Mouse (Mus musculus): ENCODE measurements around the gene Gmeb1. TPM values are rescaled to one million over a fixed set of nuclear protein-coding genes. Genes with fewer than 3 reads are reported as not detected.

Gmeb1 gene
- total and polyA plus RNA-seq, 2 experiments from 2014 or later: 7.6 to 16.4 TPM

GRCm38 (mm10) chr4:132253622-132254021 is 7.8 kb downstream of the Gmeb1 start:
- whole genome bisulfite sequencing: 34% methylated on average over 2 of the region's 2 CpGs
- Histone ChIP-seq H3K4me3 (ENCODE audit: low read depth, low read length) (no peak overlapping the region), H3K4me1 (ENCODE audit: control insufficient read depth, insufficient read depth) (peaks cover 8% of the 10 kb centered on the region), H3K4me2 (ENCODE audit: low read depth, low read length) (no peak overlapping the region), H3K36me3 (replicated peaks; ENCODE audit: control insufficient read depth, insufficient read depth, low read length) (peaks cover 28% of the 10 kb centered on the region), H3K9me3 (replicated peaks; ENCODE audit: control insufficient read depth, low read length) (no peaks in the 10 kb centered on the region), H3K9ac (replicated peaks; ENCODE audit: low read depth, low read length) (no peak overlapping the region), H3K27ac (ENCODE audit: low read depth) (peak overlapping the region; percentile 59), H3K27me3 (ENCODE audit: control insufficient read depth, insufficient read depth, low read length) (no peaks in the 10 kb centered on the region)
- no peak for ATAC-seq (ENCODE audit: insufficient read depth, low read depth)
- DNase-seq (ENCODE audit: low spot score): no peak
- TF ChIP-seq CTCF (IDR thresholded peaks at IDR 0.05; ENCODE audit: low read depth): no peak
- TF ChIP-seq EP300 (IDR thresholded peaks at IDR 0.05; ENCODE audit: low read depth): no peak

- Histone ChIP-seq H3K9ac (replicated peaks; ENCODE audit: low read depth, low read length) (no peak overlapping the region), H3K4me3 (ENCODE audit: low read depth, low read length) (no peak overlapping the region), H3K36me3 (replicated peaks; ENCODE audit: control insufficient read depth, insufficient read depth, low read length) (peaks cover 30% of the 10 kb centered on the region), H3K4me2 (ENCODE audit: low read depth, low read length) (no peak overlapping the region), H3K9me3 (replicated peaks; ENCODE audit: control insufficient read depth, low read length) (no peaks in the 10 kb centered on the region), H3K4me1 (ENCODE audit: control insufficient read depth, insufficient read depth) (peaks cover 5% of the 10 kb centered on the region; the same call in 1 of the 2 replicates), H3K27ac (ENCODE audit: low read depth) (no peak overlapping the region), H3K27me3 (ENCODE audit: control insufficient read depth, insufficient read depth, low read length) (no peaks in the 10 kb centered on the region)
- ATAC-seq (ENCODE audit: insufficient read depth, low read depth) (no peak), DNase-seq (ENCODE audit: low spot score) (no peak)
- TF ChIP-seq CTCF (IDR thresholded peaks at IDR 0.05; ENCODE audit: low read depth): no peak
- no peak for TF ChIP-seq EP300 (IDR thresholded peaks at IDR 0.05; ENCODE audit: low read depth)
- WGBS: 75% methylated on average over 8 of the region's 8 CpGs
These were observed 8.3 kb downstream of the Gmeb1 start for GRCm38 (mm10) chr4:132253128-132253527.

- 80% methylated on average over 9 of the region's 9 CpGs for WGBS
- DNase-seq (ENCODE audit: low spot score) (no peak), ATAC-seq (ENCODE audit: insufficient read depth, low read depth) (no peak)
- H3K27me3 ChIP-seq (ENCODE audit: control insufficient read depth, insufficient read depth, low read length): no peaks in the 10 kb centered on the region
- H3K4me1 ChIP-seq (ENCODE audit: control insufficient read depth, insufficient read depth): peaks cover 10% of the 10 kb centered on the region; the same call in 1 of the 2 replicates
- no peak overlapping the region for H3K9ac ChIP-seq (replicated peaks; ENCODE audit: low read depth, low read length)
- TF ChIP-seq EP300 (IDR thresholded peaks at IDR 0.05; ENCODE audit: low read depth) (no peak), CTCF (IDR thresholded peaks at IDR 0.05; ENCODE audit: low read depth) (no peak)
- H3K36me3 ChIP-seq (replicated peaks; ENCODE audit: control insufficient read depth, insufficient read depth, low read length): peaks cover 32% of the 10 kb centered on the region
- H3K4me2 ChIP-seq (ENCODE audit: low read depth, low read length): no peak overlapping the region
- no peak overlapping the region for H3K4me3 ChIP-seq (ENCODE audit: low read depth, low read length)
- H3K27ac ChIP-seq (ENCODE audit: low read depth): no peak overlapping the region
- no peaks in the 10 kb centered on the region for H3K9me3 ChIP-seq (replicated peaks; ENCODE audit: control insufficient read depth, low read length)
These were observed 9.8 kb downstream of the Gmeb1 start for GRCm38 (mm10) chr4:132251596-132251995.

GRCm38 (mm10) chr4:132247451-132247997 is 13.9 kb downstream of the Gmeb1 start:
- H3K4me1 ChIP-seq (ENCODE audit: control insufficient read depth, insufficient read depth): peaks cover 5% of the 10 kb centered on the region; the same call in 1 of the 2 replicates
- peak overlapping the region; percentile 47 for H3K27ac ChIP-seq (ENCODE audit: low read depth)
- ATAC-seq (ENCODE audit: insufficient read depth, low read depth) (no peak; the same call in 1 of the 2 replicates), DNase-seq (ENCODE audit: low spot score) (no peak)
- peaks cover 56% of the 10 kb centered on the region for H3K36me3 ChIP-seq (replicated peaks; ENCODE audit: control insufficient read depth, insufficient read depth, low read length)
- 67% methylated on average over 5 of the region's 5 CpGs for WGBS
- H3K4me2 ChIP-seq (ENCODE audit: low read depth, low read length): no peak overlapping the region
- H3K9ac ChIP-seq (replicated peaks; ENCODE audit: low read depth, low read length): no peak overlapping the region
- no peak overlapping the region for H3K4me3 ChIP-seq (ENCODE audit: low read depth, low read length)
- no peak for TF ChIP-seq CTCF (IDR thresholded peaks at IDR 0.05; ENCODE audit: low read depth)
- TF ChIP-seq EP300 (IDR thresholded peaks at IDR 0.05; ENCODE audit: low read depth): no peak
- no peaks in the 10 kb centered on the region for H3K27me3 ChIP-seq (ENCODE audit: control insufficient read depth, insufficient read depth, low read length)
- H3K9me3 ChIP-seq (replicated peaks; ENCODE audit: control insufficient read depth, low read length): no peaks in the 10 kb centered on the region

GRCm38 (mm10) chr4:132245643-132246042 is 15.8 kb downstream of the Gmeb1 start:
- WGBS: 86% methylated on average over 3 of the region's 3 CpGs
- no peak overlapping the region for H3K4me2 ChIP-seq (ENCODE audit: low read depth, low read length)
- H3K4me3 ChIP-seq (ENCODE audit: low read depth, low read length): no peak overlapping the region
- H3K27me3 ChIP-seq (ENCODE audit: control insufficient read depth, insufficient read depth, low read length): no peaks in the 10 kb centered on the region
- H3K9me3 ChIP-seq (replicated peaks; ENCODE audit: control insufficient read depth, low read length): no peaks in the 10 kb centered on the region
- peaks cover 5% of the 10 kb centered on the region; the same call in 1 of the 2 replicates for H3K4me1 ChIP-seq (ENCODE audit: control insufficient read depth, insufficient read depth)
- ATAC-seq (ENCODE audit: insufficient read depth, low read depth) (no peak), DNase-seq (ENCODE audit: low spot score) (no peak)
- TF ChIP-seq CTCF (IDR thresholded peaks at IDR 0.05; ENCODE audit: low read depth) (no peak), EP300 (IDR thresholded peaks at IDR 0.05; ENCODE audit: low read depth) (no peak)
- peaks cover 63% of the 10 kb centered on the region for H3K36me3 ChIP-seq (replicated peaks; ENCODE audit: control insufficient read depth, insufficient read depth, low read length)
- H3K9ac ChIP-seq (replicated peaks; ENCODE audit: low read depth, low read length): no peak overlapping the region
- peak overlapping the region; percentile 16; the same call in 1 of the 2 replicates for H3K27ac ChIP-seq (ENCODE audit: low read depth)

- ATAC-seq (ENCODE audit: insufficient read depth, low read depth): no peak
- Histone ChIP-seq H3K27ac (ENCODE audit: low read depth) (no peak overlapping the region), H3K4me2 (ENCODE audit: low read depth, low read length) (no peak overlapping the region), H3K4me3 (ENCODE audit: low read depth, low read length) (no peak overlapping the region), H3K27me3 (ENCODE audit: control insufficient read depth, insufficient read depth, low read length) (no peaks in the 10 kb centered on the region), H3K9ac (replicated peaks; ENCODE audit: low read depth, low read length) (no peak overlapping the region), H3K36me3 (replicated peaks; ENCODE audit: control insufficient read depth, insufficient read depth, low read length) (peaks cover 74% of the 10 kb centered on the region), H3K4me1 (ENCODE audit: control insufficient read depth, insufficient read depth) (no peaks in the 10 kb centered on the region), H3K9me3 (replicated peaks; ENCODE audit: control insufficient read depth, low read length) (no peaks in the 10 kb centered on the region)
- TF ChIP-seq EP300 (IDR thresholded peaks at IDR 0.05; ENCODE audit: low read depth) (no peak), CTCF (IDR thresholded peaks at IDR 0.05; ENCODE audit: low read depth) (no peak)
- DNase-seq (ENCODE audit: low spot score): no peak
- WGBS: 67% methylated on average over 3 of the region's 3 CpGs
These were observed 20.2 kb downstream of the Gmeb1 start for GRCm38 (mm10) chr4:132241208-132241607.
